Mouse (Mus musculus): ENCODE measurements at regions not wholly inside any gene's neighbourhood (a gene's known extent, or its start where the extent isn't known, plus 50 kb on each side); places are given as distances from the start of the nearest gene placed in this dataset.

- H3K27ac ChIP-seq: no peak overlapping the region
- no peak for TF ChIP-seq CTCF (conservative IDR thresholded peaks at IDR 0.05)
- DNase-seq (ENCODE audit: low spot score in 2 of 2): no peak
Measured at GRCm38 (mm10) chr11:48216762-48217161, 228.0 kb upstream of the Sgcd start.

GRCm38 (mm10) chr11:48186604-48187003 is 197.8 kb upstream of the Sgcd start:
- no peak for DNase-seq (ENCODE audit: low spot score in 2 of 2)
- no peak for TF ChIP-seq CTCF (conservative IDR thresholded peaks at IDR 0.05)
- Histone ChIP-seq H3K4me3 (no peak overlapping the region), H3K27ac (no peak overlapping the region)

More at GRCm38 (mm10) chr11:48216762-48217161, 228.0 kb upstream of the Sgcd start:
- H3K4me3 ChIP-seq: no peak overlapping the region

- Histone ChIP-seq H3K4me3 (no peak overlapping the region), H3K27ac (no peak overlapping the region)
- TF ChIP-seq CTCF (conservative IDR thresholded peaks at IDR 0.05): peak; percentile 62
- DNase-seq (ENCODE audit: low spot score in 2 of 2): no peak
Measured at GRCm38 (mm10) chr11:48178943-48179342, 190.2 kb upstream of the Sgcd start.

DNA sequence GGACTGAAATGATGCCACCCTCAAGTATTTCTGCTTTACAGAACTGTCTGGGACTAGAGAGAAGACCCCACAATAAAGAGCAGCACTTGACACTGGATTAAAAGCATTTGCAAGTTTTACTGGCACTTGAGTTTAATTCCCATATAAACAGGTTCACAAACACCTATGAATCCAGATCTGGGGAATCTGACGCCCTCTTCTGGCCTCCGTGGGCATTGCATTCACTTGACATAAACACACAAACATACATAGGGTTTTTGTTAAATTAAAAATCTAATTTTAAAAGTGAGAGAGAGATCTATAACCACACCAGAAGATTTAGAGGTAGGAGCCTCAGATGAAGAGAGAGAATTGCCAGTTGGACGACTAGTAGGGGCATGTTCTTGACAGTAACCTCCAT is 189.4 kb upstream of the Sgcd start:
- TF ChIP-seq CTCF (conservative IDR thresholded peaks at IDR 0.05): peak; percentile 56
- Histone ChIP-seq H3K27ac (no peak overlapping the region), H3K4me3 (no peak overlapping the region)
- no peak for DNase-seq (ENCODE audit: low spot score in 2 of 2)

DNA sequence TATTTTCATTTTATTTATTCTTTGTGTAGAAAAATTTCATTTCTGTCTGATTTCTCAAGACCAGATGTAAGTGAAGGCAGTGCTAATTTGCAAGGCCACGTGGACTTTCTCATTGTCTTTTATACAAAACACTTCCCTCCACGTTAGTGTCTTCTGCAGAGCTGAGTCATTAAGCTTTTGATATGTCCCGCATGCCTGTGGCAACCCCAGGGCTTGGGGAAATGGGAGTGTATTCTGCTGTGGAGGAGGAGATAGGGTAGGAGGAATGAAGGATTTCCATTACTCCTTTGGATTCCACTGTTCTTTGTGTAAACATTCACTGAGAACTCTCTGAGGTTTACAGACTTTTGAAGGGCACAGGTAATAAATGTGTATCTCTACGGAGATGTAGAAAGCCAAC is 187.7 kb upstream of the Sgcd start:
- no peak for DNase-seq (ENCODE audit: low spot score in 2 of 2)
- no peak overlapping the region for H3K27ac ChIP-seq
- no peak for TF ChIP-seq CTCF (conservative IDR thresholded peaks at IDR 0.05)

DNA sequence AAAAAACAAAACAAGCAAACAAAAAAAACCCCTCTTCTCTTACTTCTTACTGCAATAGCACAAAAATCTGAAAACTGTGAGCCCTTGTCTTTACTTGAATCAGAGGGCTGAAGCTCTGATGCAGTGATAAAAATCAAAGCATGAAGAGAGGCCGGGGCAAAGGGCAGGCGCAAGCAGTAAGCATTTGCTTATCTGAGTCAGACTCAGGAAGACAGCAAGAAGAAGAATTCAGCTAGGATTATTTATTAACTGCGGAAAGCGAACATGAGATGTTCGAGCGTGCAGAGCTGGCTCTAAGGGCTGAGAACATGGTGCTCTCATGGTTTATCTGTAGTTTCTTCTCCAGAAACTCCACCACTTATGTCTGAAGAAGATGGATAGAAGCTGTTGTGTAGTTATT is 163.4 kb upstream of the Sgcd start:
- H3K27ac ChIP-seq: no peak overlapping the region
- DNase-seq (ENCODE audit: low spot score in 2 of 2): no peak
- no peak for TF ChIP-seq CTCF (conservative IDR thresholded peaks at IDR 0.05)
- no peak overlapping the region for H3K4me3 ChIP-seq

More for the DNA sequence above, 187.7 kb upstream of the Sgcd start:
- no peak overlapping the region for H3K4me3 ChIP-seq

- TF ChIP-seq CTCF (conservative IDR thresholded peaks at IDR 0.05): no peak
- DNase-seq (ENCODE audit: low spot score in 2 of 2): no peak
- no peak overlapping the region for H3K4me3 ChIP-seq
- no peak overlapping the region for H3K27ac ChIP-seq
Measured at GRCm38 (mm10) chr11:48133335-48133734, 144.6 kb upstream of the Sgcd start.

GRCm38 (mm10) chr11:48098063-48098462 is 109.3 kb upstream of the Sgcd start:
- no peak for TF ChIP-seq CTCF (conservative IDR thresholded peaks at IDR 0.05)
- Histone ChIP-seq H3K4me3 (no peak overlapping the region), H3K27ac (no peak overlapping the region)
- DNase-seq (ENCODE audit: low spot score in 2 of 2): no peak

DNA sequence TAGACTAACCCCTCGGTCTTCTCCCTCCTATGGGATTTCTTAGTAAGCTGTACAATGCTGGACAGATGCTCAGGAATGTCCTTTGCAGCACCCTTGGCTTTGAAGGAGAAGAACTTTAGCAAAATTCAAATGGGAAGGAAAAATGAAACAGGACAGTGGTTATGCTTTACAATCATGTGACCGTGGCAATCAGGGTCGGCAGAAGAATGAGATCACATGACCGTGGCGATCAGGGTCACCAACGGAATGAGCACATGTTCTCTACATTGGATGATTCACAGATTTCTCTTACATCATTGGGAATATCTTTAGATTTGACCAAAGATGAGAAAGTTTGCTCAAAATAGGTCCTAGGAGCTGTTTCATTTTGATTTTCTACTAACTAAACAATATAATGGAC is 108.7 kb upstream of the Sgcd start:
- DNase-seq (ENCODE audit: low spot score in 2 of 2): no peak
- no peak overlapping the region for H3K4me3 ChIP-seq
- no peak for TF ChIP-seq CTCF (conservative IDR thresholded peaks at IDR 0.05)

DNA sequence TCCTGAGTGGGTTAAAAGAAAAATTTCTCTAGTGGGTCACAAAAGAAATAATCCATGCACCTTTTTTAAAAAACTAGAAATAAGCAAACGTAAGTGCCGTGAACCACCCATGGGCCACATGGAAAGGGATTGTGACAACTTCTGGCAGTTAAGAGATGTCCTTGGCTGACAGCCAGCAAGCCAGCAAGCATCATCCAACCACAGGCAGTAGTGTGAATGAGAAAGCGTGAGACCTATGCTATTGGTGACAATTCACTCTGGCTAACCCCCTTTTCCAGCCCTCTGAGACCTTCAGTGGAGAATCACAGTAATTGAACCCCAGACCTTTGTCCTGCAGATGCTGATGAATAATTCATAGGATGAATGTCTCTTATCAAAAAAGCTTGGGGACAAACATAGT is 78.3 kb upstream of the Sgcd start:
- TF ChIP-seq CTCF (conservative IDR thresholded peaks at IDR 0.05): no peak
- DNase-seq (ENCODE audit: low spot score in 2 of 2): peak in 1 of 2 experiments; percentile 26
- H3K4me3 ChIP-seq: no peak overlapping the region
- no peak overlapping the region for H3K27ac ChIP-seq

More for the DNA sequence above, 108.7 kb upstream of the Sgcd start:
- no peak overlapping the region for H3K27ac ChIP-seq

DNA sequence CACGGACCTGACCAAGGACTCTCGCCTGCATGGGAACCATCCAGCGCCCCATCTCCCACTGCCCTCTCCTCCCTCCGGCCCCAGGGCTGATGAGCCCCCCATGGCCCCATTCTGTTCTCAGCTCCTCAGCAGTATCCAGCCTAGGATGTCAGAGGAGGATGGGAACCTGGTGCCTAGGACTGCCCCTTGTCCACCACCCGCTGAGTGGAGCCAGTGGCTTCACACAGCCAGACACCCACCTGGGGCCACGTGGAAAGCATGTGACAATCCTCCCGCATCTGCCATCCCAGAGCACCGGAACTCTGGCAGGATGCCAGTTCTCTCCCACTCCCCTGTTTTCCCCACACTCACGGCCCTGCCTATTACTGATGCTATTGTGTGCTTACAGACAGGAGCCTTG is 75.0 kb upstream of the Sgcd start:
- DNase-seq (ENCODE audit: low spot score in 2 of 2): no peak
- TF ChIP-seq CTCF (conservative IDR thresholded peaks at IDR 0.05): no peak
- Histone ChIP-seq H3K4me3 (no peak overlapping the region), H3K27ac (no peak overlapping the region)

DNA sequence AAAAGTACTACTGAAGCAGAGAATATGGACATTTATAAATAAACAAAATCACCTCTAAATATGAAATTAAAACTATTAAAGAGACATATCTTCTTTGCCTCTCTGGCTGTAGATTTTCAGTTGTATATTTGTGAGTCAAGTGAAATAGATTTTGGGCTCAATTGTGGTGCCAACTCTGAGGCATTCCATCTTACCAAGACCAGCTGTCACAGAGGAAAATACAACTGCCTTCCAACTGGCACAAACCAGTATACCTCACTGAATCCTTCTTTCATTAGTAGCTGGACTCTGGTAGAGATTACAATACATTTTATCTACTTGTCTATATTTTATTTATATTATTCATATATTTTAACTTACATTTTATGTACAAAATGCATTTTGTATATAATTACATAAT is 72.7 kb upstream of the Sgcd start:
- DNase-seq (ENCODE audit: low spot score in 2 of 2): peak; percentile 48 to 51
- Histone ChIP-seq H3K27ac (no peak overlapping the region), H3K4me3 (no peak overlapping the region)
- no peak for TF ChIP-seq CTCF (conservative IDR thresholded peaks at IDR 0.05)

- no peak for DNase-seq (ENCODE audit: low spot score in 2 of 2)
- no peak overlapping the region for H3K4me3 ChIP-seq
- no peak for TF ChIP-seq CTCF (conservative IDR thresholded peaks at IDR 0.05)
- H3K27ac ChIP-seq: no peak overlapping the region
Measured at GRCm38 (mm10) chr11:48051156-48051866, 62.5 kb upstream of the Sgcd start.

DNA sequence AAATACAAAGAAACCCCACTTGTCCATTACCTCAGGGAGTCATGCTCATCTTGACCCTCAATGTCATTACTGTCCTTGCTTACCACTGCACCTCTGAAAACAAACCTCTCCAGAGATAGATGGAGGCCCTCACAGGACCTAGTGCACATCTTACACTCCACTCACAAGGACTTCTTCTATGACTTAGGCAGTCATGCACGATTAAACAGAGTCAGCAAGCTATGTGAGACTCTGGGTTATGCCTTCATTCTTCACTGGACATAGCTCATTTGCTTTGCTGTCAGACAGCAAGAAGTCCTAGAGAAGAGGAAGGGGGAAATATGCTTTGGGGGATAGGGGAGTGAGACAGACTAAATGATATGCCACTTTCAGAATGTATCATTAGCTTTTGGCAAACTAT is 59.5 kb upstream of the Sgcd start:
- no peak overlapping the region for H3K27ac ChIP-seq

More for the DNA sequence above, 59.5 kb upstream of the Sgcd start:
- H3K4me3 ChIP-seq: no peak overlapping the region
- no peak for DNase-seq (ENCODE audit: low spot score in 2 of 2)
- no peak for TF ChIP-seq CTCF (conservative IDR thresholded peaks at IDR 0.05)
